ENCODE assay signal across 8 mouse cellular contexts in the genomic region with DNA sequence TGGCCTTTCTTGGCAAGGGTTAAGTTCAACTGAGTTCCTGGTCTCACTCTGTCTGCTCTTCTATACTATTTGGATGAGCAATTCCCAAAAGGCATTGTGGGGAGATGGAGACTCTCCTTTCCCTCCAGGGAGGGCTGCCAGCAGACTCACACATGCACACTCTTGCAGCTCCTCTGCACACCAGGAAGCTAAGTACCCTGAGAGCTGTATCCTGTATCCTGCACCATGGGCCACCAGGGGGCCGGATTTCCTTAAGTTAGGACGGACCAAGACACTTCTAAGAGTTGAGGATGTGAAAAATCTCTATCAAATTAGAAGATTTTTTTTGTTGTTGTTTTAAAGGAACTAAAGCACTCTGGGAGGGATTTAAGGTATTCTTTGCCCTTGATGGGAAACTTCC.
DNase-seq lines count a peak whose midpoint lies in the region; ATAC-seq and TF ChIP-seq lines count a peak whose summit lies in the region.

No protein-coding gene starts in this region.

- H3K4me1 ChIP-seq in lung, adult 2 months (ENCODE audit: control insufficient read depth, insufficient read depth, low read length): peaks cover 6% of the 10 kb centered on the region
- peaks cover 51% of the 10 kb centered on the region for H3K4me1 ChIP-seq in lung, embryonic 15.5 days

- peak; percentile 21; the same call in 1 of the 2 replicates for TF ChIP-seq CTCF in lung, adult 2 months (IDR thresholded peaks at IDR 0.05; ENCODE audit: insufficient read depth, low read length)

- TF ChIP-seq POLR2A in lung, adult 2 months (IDR thresholded peaks at IDR 0.05; ENCODE audit: borderline replicate concordance, extremely low read depth, low read depth, low read length): no peak

- H3K4me3 ChIP-seq in lung, adult 2 months (replicated peaks; ENCODE audit: extremely low read depth, low read depth, low read length): no peak overlapping the region
- no peak overlapping the region for H3K4me3 ChIP-seq in lung, embryonic 15.5 days

- H3K27ac ChIP-seq in lung, embryonic 15.5 days: 0 out of 2 replicates have a peak overlapping the region, but pooled peaks have one; percentile 22

- ATAC-seq in lung, embryonic 15.5 days (ENCODE audit: borderline replicate concordance, extremely low read depth, low FRiP score, low TSS enrichment): peak; percentile 59; the same call in 1 of the 2 replicates

- intact Hi-C loops in heart, postnatal 10 days (cut with DNase I): loop anchor here (5.0 kb wide), 1 partner anchor 105 kb away; no protein-coding TSS in a partner anchor

- H3K9me3 ChIP-seq in lung, embryonic 15.5 days: no peaks in the 10 kb centered on the region

- no peak overlapping the region for H3K9ac ChIP-seq in lung, embryonic 15.5 days

- no peaks in the 10 kb centered on the region for H3K36me3 ChIP-seq in lung, embryonic 15.5 days

- no peak for DNase-seq in lung, adult 2 months
- no peak for DNase-seq in lung, postnatal 25 days (ENCODE audit: low spot score)
- DNase-seq in adrenal gland, postnatal 25 days: peak; percentile 37
- peak; percentile 65 to 67 for DNase-seq in heart, postnatal 10 days
- DNase-seq in frontal cortex, postnatal 36 days (ENCODE audit: low spot score in 2 of 2): no peak
- DNase-seq in urinary bladder, postnatal 14 days (ENCODE audit: low spot score): no peak
- no peak for DNase-seq in urinary bladder, postnatal 25 days (ENCODE audit: low spot score)

- H3K4me2 ChIP-seq in lung, embryonic 15.5 days: no peak overlapping the region

- WGBS in lung, adult 2 months: 34% methylated on average over 2 of the region's 2 CpGs
- WGBS in lung, embryonic 15.5 days: 37% methylated on average over 2 of the region's 2 CpGs

- no peaks in the 10 kb centered on the region for H3K27me3 ChIP-seq in lung, embryonic 15.5 days

Comparison
In these comparisons a context has a peak if more than half of its experiments do, and no peak if none do; other contexts are left out.
1. DNase-seq: peak in adrenal gland, postnatal 25 days (single experiment) and heart, postnatal 10 days (2 of 2); none in lung, adult 2 months (single experiment), lung, postnatal 25 days (single experiment), frontal cortex, postnatal 36 days (0 of 2), urinary bladder, postnatal 14 days (single experiment) and urinary bladder, postnatal 25 days (single experiment).